Mouse (Mus musculus) hindbrain, embryonic 11.5 days (tissue): ENCODE data around the gene Heatr5a. TPM values are rescaled to one million over a fixed set of nuclear protein-coding genes. Genes with fewer than 3 reads are reported as not detected.

ENCODE experiments used
- ATAC-seq: fragments of 200-750 bp; cut with Nextera tagmentation; 2 replicates; pipeline ENCODE4 v1.8.0; 2017; ENCODE audit warnings: mild to moderate bottlenecking, moderate TSS enrichment, moderate library complexity; ENCODE audit not compliant: low FRiP score
- DNase-seq: peaks from one replicate; pipeline ENCODE4 v3.0.0-alpha.2; 2015; ENCODE audit warnings: low spot score
- H3K27ac ChIP-seq: fragments of 300-500 bp; sonication (generic); 2 replicates; pipeline ENCODE4 v1.5.1; 2014; ENCODE audit warnings: mild to moderate bottlenecking, low read depth, low read length
- H3K27me3 ChIP-seq: fragments of 300-500 bp; sonication (generic); 2 replicates; pipeline ENCODE4 v1.6.1; 2014; ENCODE audit warnings: mild to moderate bottlenecking, low read length, moderate library complexity, mixed read lengths; ENCODE audit not compliant: control insufficient read depth, insufficient read depth
- H3K36me3 ChIP-seq: fragments of 300-500 bp; sonication (generic); 2 replicates; pipeline ENCODE4 v1.6.1; 2014; ENCODE audit warnings: mild to moderate bottlenecking, low read length, moderate library complexity, mixed read lengths; ENCODE audit not compliant: control insufficient read depth, insufficient read depth
- H3K4me1 ChIP-seq: fragments of 300-500 bp; sonication (generic); replicated peaks from 2 replicates; pipeline ENCODE4 v1.6.1; 2014; ENCODE audit warnings: low read length, mixed read lengths; ENCODE audit not compliant: control insufficient read depth, insufficient read depth
- H3K4me2 ChIP-seq: fragments of 300-500 bp; sonication (generic); replicated peaks from 2 replicates; pipeline ENCODE4 v1.6.1; 2014; ENCODE audit warnings: mild to moderate bottlenecking, low read depth, low read length
- H3K4me3 ChIP-seq: fragments of 300-500 bp; sonication (generic); 2 replicates; pipeline ENCODE4 v1.5.1; 2014; ENCODE audit warnings: low read depth, low read length
- H3K9ac ChIP-seq: fragments of 300-500 bp; sonication (generic); 2 replicates; pipeline ENCODE4 v1.6.1; 2014; ENCODE audit warnings: low read depth, low read length
- H3K9me3 ChIP-seq: fragments of 300-500 bp; sonication (generic); 2 replicates; pipeline ENCODE4 v1.6.1; 2016; ENCODE audit warnings: low read length; ENCODE audit not compliant: control insufficient read depth
- WGBS: fragments of 180-500 bp; shearing (Covaris S2); extraction: QIAGEN DNeasy Blood & Tissue Kit; methylation state at CpG from one replicate; pipeline ENCODE4 v1.1.7; 2014; 5-methylcytosine and 5-hydroxymethylcytosine counted together
- polyA plus RNA-seq: library from polyadenylated mRNA; unstranded; fragments of >200 nt; fragmentation: Nextera tagmentation; extraction: Ambion mirVana; gene quantifications from 2 replicates; pipeline ENCODE4 v1.2.1, GENCODE M21; 2014

Gene Heatr5a
- polyA plus RNA-seq, 1 experiment from 2014 or later = 8.8 TPM

- Histone ChIP-seq H3K4me1 (no peaks in the 10 kb centered on the region), H3K27ac (no peak overlapping the region), H3K36me3 (no peaks in the 10 kb centered on the region), H3K4me3 (no peak overlapping the region), H3K9ac (no peak overlapping the region), H3K4me2 (no peak overlapping the region), H3K27me3 (no peaks in the 10 kb centered on the region), H3K9me3 (no peaks in the 10 kb centered on the region)
- DNase-seq (no peak), ATAC-seq (no peak)
- 94% methylated on average over 2 of the region's 2 CpGs for WGBS
Observed at GRCm38 (mm10) chr12:51884801-51885200, 86.3 kb downstream of the Heatr5a start.

- Histone ChIP-seq H3K4me1 (no peaks in the 10 kb centered on the region), H3K4me3 (no peak overlapping the region), H3K4me2 (no peak overlapping the region), H3K9me3 (no peaks in the 10 kb centered on the region), H3K9ac (no peak overlapping the region), H3K36me3 (no peaks in the 10 kb centered on the region), H3K27me3 (no peaks in the 10 kb centered on the region), H3K27ac (no peak overlapping the region)
- WGBS = 92% methylated on average over 9 of the region's 9 CpGs
- ATAC-seq = no peak
- no peak for DNase-seq
Observed at GRCm38 (mm10) chr12:51883297-51883805, 87.8 kb downstream of the Heatr5a start.

- Histone ChIP-seq H3K27me3 (no peaks in the 10 kb centered on the region), H3K36me3 (no peaks in the 10 kb centered on the region), H3K27ac (no peak overlapping the region), H3K4me2 (no peak overlapping the region), H3K9ac (no peak overlapping the region), H3K9me3 (no peaks in the 10 kb centered on the region), H3K4me1 (no peaks in the 10 kb centered on the region), H3K4me3 (no peak overlapping the region)
- 96% methylated on average over 6 of the region's 6 CpGs for WGBS
- no peak for ATAC-seq
- no peak for DNase-seq
Observed at GRCm38 (mm10) chr12:51882606-51883296, 88.4 kb downstream of the Heatr5a start.

- 82% methylated on average over 2 of the region's 2 CpGs for WGBS
- Histone ChIP-seq H3K9me3 (no peaks in the 10 kb centered on the region), H3K9ac (no peak overlapping the region), H3K27ac (no peak overlapping the region), H3K4me1 (no peaks in the 10 kb centered on the region), H3K36me3 (no peaks in the 10 kb centered on the region), H3K4me2 (no peak overlapping the region), H3K4me3 (no peak overlapping the region), H3K27me3 (no peaks in the 10 kb centered on the region)
- DNase-seq (no peak), ATAC-seq (no peak)
Observed at GRCm38 (mm10) chr12:51881775-51882174, 89.3 kb downstream of the Heatr5a start.

- Histone ChIP-seq H3K36me3 (no peaks in the 10 kb centered on the region), H3K27ac (no peak overlapping the region), H3K4me1 (no peaks in the 10 kb centered on the region), H3K4me3 (no peak overlapping the region), H3K9ac (no peak overlapping the region), H3K27me3 (peaks cover 2% of the 10 kb centered on the region; the same call in 1 of the 2 replicates), H3K9me3 (no peaks in the 10 kb centered on the region), H3K4me2 (no peak overlapping the region)
- WGBS = 53% methylated on average over 11 of the region's 11 CpGs
- ATAC-seq (no peak), DNase-seq (no peak)
Observed at GRCm38 (mm10) chr12:51871446-51872144, 99.5 kb downstream of the Heatr5a start.

- 87% methylated on average over 3 of the region's 3 CpGs for WGBS
- H3K9ac ChIP-seq = no peak overlapping the region
- no peak overlapping the region for H3K4me2 ChIP-seq
- no peaks in the 10 kb centered on the region for H3K36me3 ChIP-seq
- H3K27ac ChIP-seq = no peak overlapping the region
- no peak for DNase-seq
- H3K27me3 ChIP-seq = peaks cover 2% of the 10 kb centered on the region; the same call in 1 of the 2 replicates
- ATAC-seq = no peak
- 0 out of 2 replicates have a peak, but pooled peaks cover 2% of the 10 kb centered on the region for H3K4me1 ChIP-seq
- H3K9me3 ChIP-seq = no peaks in the 10 kb centered on the region
- no peak overlapping the region for H3K4me3 ChIP-seq
Observed at GRCm38 (mm10) chr12:51869511-51869910, 101.6 kb downstream of the Heatr5a start.

GRCm38 (mm10) chr12:51867076-51867475 lies 104.0 kb downstream of the Heatr5a start:
- H3K9me3 ChIP-seq = no peaks in the 10 kb centered on the region
- 84% methylated on average over 8 of the region's 8 CpGs for WGBS
- H3K36me3 ChIP-seq = no peaks in the 10 kb centered on the region
- H3K4me2 ChIP-seq = no peak overlapping the region
- no peak overlapping the region for H3K9ac ChIP-seq
- peaks cover 2% of the 10 kb centered on the region; the same call in 1 of the 2 replicates for H3K27me3 ChIP-seq
- H3K4me1 ChIP-seq = 0 out of 2 replicates have a peak, but pooled peaks cover 2% of the 10 kb centered on the region
- DNase-seq (no peak), ATAC-seq (no peak)
- no peak overlapping the region for H3K4me3 ChIP-seq
- H3K27ac ChIP-seq = no peak overlapping the region

- ATAC-seq = no peak
- H3K36me3 ChIP-seq = no peaks in the 10 kb centered on the region
- H3K4me2 ChIP-seq = no peak overlapping the region
- peaks cover 2% of the 10 kb centered on the region; the same call in 1 of the 2 replicates for H3K27me3 ChIP-seq
- no peaks in the 10 kb centered on the region for H3K9me3 ChIP-seq
- no peak for DNase-seq
- 68% methylated on average over 13 of the region's 13 CpGs for WGBS
- no peak overlapping the region for H3K27ac ChIP-seq
- H3K4me1 ChIP-seq = 0 out of 2 replicates have a peak, but pooled peaks cover 2% of the 10 kb centered on the region
- H3K4me3 ChIP-seq = no peak overlapping the region
- H3K9ac ChIP-seq = no peak overlapping the region
Observed at GRCm38 (mm10) chr12:51866226-51866910, 104.8 kb downstream of the Heatr5a start.
